Mouse (Mus musculus): ENCODE measurements at regions not wholly inside any gene's neighbourhood (a gene's known extent, or its start where the extent isn't known, plus 50 kb on each side); places are given as distances from the start of the nearest gene placed in this dataset.

DNA sequence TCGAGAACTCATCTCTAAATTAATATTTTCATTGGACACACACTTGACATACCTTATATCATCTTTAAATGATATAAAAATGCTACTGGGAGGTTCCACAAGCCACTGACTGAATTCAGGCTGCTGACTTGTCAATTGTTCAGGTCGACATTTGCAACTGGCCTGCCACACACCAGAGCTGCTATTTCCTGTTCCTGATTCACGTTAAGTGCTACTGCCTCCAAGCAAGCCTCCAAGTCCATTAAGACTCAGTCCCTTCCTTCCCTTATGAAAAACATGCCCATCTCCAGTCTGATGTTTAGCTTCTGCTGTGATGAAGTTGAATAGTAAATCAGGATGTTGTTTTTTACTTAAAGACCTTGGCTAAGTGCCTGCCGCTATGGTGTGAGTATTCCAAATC is 1140.2 kb upstream of the Nr2f1 start:
- TF ChIP-seq CTCF (conservative IDR thresholded peaks at IDR 0.05; ENCODE audit: insufficient read depth, insufficient read length, low read depth, low read length) (no peak), POLR2A (IDR thresholded peaks at IDR 0.05; ENCODE audit: low read depth, low read length) (no peak)
